In genomic region chr1:185822241-185822640, GRCm38 (mm10) we compare ENCODE assay signal across 26 mouse cellular contexts.
A peak's percentile ranks its signal among the peaks of the same experiment; 100 is the strongest.
DNase-seq lines count a peak whose midpoint lies in the region; ATAC-seq lines count a peak whose summit lies in the region.
"Had no signal": no experiment of that assay in that cellular context is flagged by ENCODE, and none has a peak within 500 bp of the region (broad histone marks: within the 10 kb centered on the region; RNA-seq: fewer than 3 reads in every experiment).

No protein-coding gene starts in this region.

- no peaks in the 10 kb centered on the region for H3K9me3 ChIP-seq in forebrain, embryonic 13.5 days (replicated peaks)
- H3K9me3 ChIP-seq: embryonic facial prominence, embryonic 10.5 days; forebrain, embryonic 10.5 days; heart, embryonic 13.5 days; liver, embryonic 15.5 days; lung, embryonic 15.5 days; midbrain, embryonic 13.5 days had no signal

- H3K36me3 ChIP-seq in forebrain, embryonic 13.5 days (ENCODE audit: poor library complexity, severe bottlenecking) = no peaks in the 10 kb centered on the region
- H3K36me3 ChIP-seq: embryonic facial prominence, embryonic 10.5 days; forebrain, embryonic 10.5 days; heart, embryonic 13.5 days; liver, embryonic 15.5 days; lung, embryonic 15.5 days; midbrain, embryonic 13.5 days had no signal

- peak; percentile 57 to 68 for DNase-seq in adrenal gland, adult (ENCODE audit: inconsistent age in 2 of 2, low spot score in 1 of 2)
- DNase-seq in adrenal gland, postnatal 10 days = no peak
- DNase-seq in urinary bladder, adult 18-20 months (ENCODE audit: low spot score in 2 of 2) = peak; percentile 7 to 61
- DNase-seq in urinary bladder, postnatal 10 days (ENCODE audit: low spot score) = no peak
- peak; percentile 54 for DNase-seq in gastrocnemius, postnatal 14 days
- DNase-seq in cerebellum, postnatal 36 days = no peak
- DNase-seq: cerebellum, adult 11 months; cerebellum, adult 9-11 months; heart, adult 2 months; kidney, adult 2 months; layer of hippocampus, adult 9-11 months; liver; lung, postnatal 36 days; spleen, adult 18-20 months; thymus, postnatal 36 days had no signal

- ATAC-seq in forebrain, embryonic 13.5 days = no peak
- ATAC-seq: inflammation-experienced regulatory T-cells, adult 6 months; midbrain, embryonic 13.5 days had no signal

- H3K27me3 ChIP-seq in forebrain, embryonic 13.5 days = no peaks in the 10 kb centered on the region
- H3K27me3 ChIP-seq: heart, embryonic 13.5 days; liver, embryonic 15.5 days; lung, embryonic 15.5 days; megakaryocyte, embryonic 14.5 days; midbrain, embryonic 13.5 days had no signal

- 61% methylated on average over 8 of the region's 8 CpGs for WGBS in forebrain, embryonic 13.5 days

- H3K27ac ChIP-seq in forebrain, embryonic 13.5 days = no peak overlapping the region
- H3K27ac ChIP-seq: embryonic facial prominence, embryonic 10.5 days; forebrain, embryonic 10.5 days; heart, adult 2 months; heart, embryonic 13.5 days; hindbrain, embryonic 14.5 days; kidney, postnatal 0 days; liver, embryonic 15.5 days; lung, embryonic 15.5 days; midbrain, embryonic 13.5 days had no signal

- H3K4me2 ChIP-seq in forebrain, embryonic 13.5 days = no peak overlapping the region
- H3K4me2 ChIP-seq: heart, embryonic 13.5 days; hindbrain, embryonic 14.5 days; liver, embryonic 15.5 days; lung, embryonic 15.5 days; midbrain, embryonic 13.5 days had no signal

- intact Hi-C loops in gastrocnemius, postnatal 14 days (cut with DNase I; ENCODE audit: low total_unique reads) = no loop called here

- no peak overlapping the region for H3K9ac ChIP-seq in forebrain, embryonic 13.5 days
- H3K9ac ChIP-seq: heart, embryonic 13.5 days; hindbrain, embryonic 14.5 days; liver, embryonic 15.5 days; lung, embryonic 15.5 days; midbrain, embryonic 13.5 days had no signal

- H3K4me1 ChIP-seq in forebrain, embryonic 13.5 days = no peaks in the 10 kb centered on the region
- H3K4me1 ChIP-seq: heart, embryonic 13.5 days; liver, embryonic 15.5 days; megakaryocyte, embryonic 14.5 days; midbrain, embryonic 13.5 days had no signal

- no peak overlapping the region for H3K4me3 ChIP-seq in forebrain, embryonic 13.5 days
- H3K4me3 ChIP-seq: embryonic facial prominence, embryonic 10.5 days; forebrain, embryonic 10.5 days; heart, adult 2 months; heart, embryonic 13.5 days; liver, embryonic 15.5 days; lung, embryonic 15.5 days; megakaryocyte, embryonic 14.5 days; midbrain, embryonic 13.5 days had no signal

Comparison
In these comparisons a context has a peak if more than half of its experiments do, and no peak if none do; other contexts are left out.
1. DNase-seq: peak in adrenal gland, adult (2 of 2), urinary bladder, adult 18-20 months (2 of 2) and gastrocnemius, postnatal 14 days (single experiment); none in adrenal gland, postnatal 10 days (single experiment), urinary bladder, postnatal 10 days (single experiment) and cerebellum, postnatal 36 days (0 of 2).